Mouse (Mus musculus) liver, embryonic 12.5 days (tissue): ENCODE results near the gene Hoxa5. TPM values are rescaled to one million over a fixed set of nuclear protein-coding genes. Genes with fewer than 3 reads are reported as not detected.

Experiments
- ATAC-seq: fragments of 200-750 bp; cut with Nextera tagmentation; 2 replicates; pipeline ENCODE4 v1.8.0; 2017; ENCODE audit warnings: moderate number of reproducible peaks, mild to moderate bottlenecking, moderate library complexity
- H3K27ac ChIP-seq: fragments of 300-500 bp; sonication (generic); 2 replicates; pipeline ENCODE4 v1.5.1; 2016; ENCODE audit warnings: mild to moderate bottlenecking
- H3K27me3 ChIP-seq: fragments of 300-500 bp; sonication (generic); replicated peaks from 2 replicates; pipeline ENCODE4 v1.6.1; 2016; ENCODE audit warnings: mild to moderate bottlenecking, moderate library complexity
- H3K36me3 ChIP-seq: fragments of 300-500 bp; sonication (generic); 2 replicates; pipeline ENCODE4 v1.6.1; 2016; ENCODE audit warnings: mild to moderate bottlenecking, moderate library complexity
- H3K4me1 ChIP-seq: fragments of 300-500 bp; sonication (generic); 2 replicates; pipeline ENCODE4 v1.6.1; 2016
- H3K4me2 ChIP-seq: fragments of 300-500 bp; sonication (generic); 2 replicates; pipeline ENCODE4 v1.6.1; 2016; ENCODE audit warnings: mild to moderate bottlenecking, moderate library complexity
- H3K4me3 ChIP-seq: fragments of 300-500 bp; sonication (generic); 2 replicates; pipeline ENCODE4 v1.5.1; 2016; ENCODE audit warnings: mild to moderate bottlenecking, moderate library complexity
- H3K9ac ChIP-seq: fragments of 300-500 bp; sonication (generic); 2 replicates; pipeline ENCODE4 v1.6.1; 2016; ENCODE audit warnings: mild to moderate bottlenecking, moderate library complexity
- H3K9me3 ChIP-seq: fragments of 300-500 bp; sonication (generic); replicated peaks from 2 replicates; pipeline ENCODE4 v1.6.1; 2016; ENCODE audit warnings: mild to moderate bottlenecking, moderate library complexity
- WGBS: fragments of 180-500 bp; shearing (Covaris S2); methylation state at CpG from one replicate; pipeline ENCODE4 v1.1.7; 2016; ENCODE audit not compliant: insufficient replicate concordance; 5-methylcytosine and 5-hydroxymethylcytosine counted together
- polyA plus RNA-seq: library from polyadenylated mRNA; unstranded; fragments of >200 nt; fragmentation: Nextera tagmentation; extraction: Ambion mirVana; gene quantifications from 2 replicates; pipeline ENCODE4 v1.2.1, GENCODE M21; 2016

The Hoxa5 gene
- polyA plus RNA-seq, 1 experiment from 2014 or later: 2.1 TPM

- 12% methylated on average over 5 of the region's 5 CpGs for WGBS
- ATAC-seq: no peak
- Histone ChIP-seq H3K36me3 (no peaks in the 10 kb centered on the region), H3K9me3 (no peaks in the 10 kb centered on the region), H3K4me3 (no peak overlapping the region), H3K4me2 (no peak overlapping the region), H3K27me3 (peaks cover 100% of the 10 kb centered on the region), H3K27ac (no peak overlapping the region), H3K9ac (no peak overlapping the region), H3K4me1 (peaks cover 15% of the 10 kb centered on the region)
Observed at GRCm38 (mm10) chr6:52214271-52214670, 9.9 kb upstream of the Hoxa5 start.

DNA sequence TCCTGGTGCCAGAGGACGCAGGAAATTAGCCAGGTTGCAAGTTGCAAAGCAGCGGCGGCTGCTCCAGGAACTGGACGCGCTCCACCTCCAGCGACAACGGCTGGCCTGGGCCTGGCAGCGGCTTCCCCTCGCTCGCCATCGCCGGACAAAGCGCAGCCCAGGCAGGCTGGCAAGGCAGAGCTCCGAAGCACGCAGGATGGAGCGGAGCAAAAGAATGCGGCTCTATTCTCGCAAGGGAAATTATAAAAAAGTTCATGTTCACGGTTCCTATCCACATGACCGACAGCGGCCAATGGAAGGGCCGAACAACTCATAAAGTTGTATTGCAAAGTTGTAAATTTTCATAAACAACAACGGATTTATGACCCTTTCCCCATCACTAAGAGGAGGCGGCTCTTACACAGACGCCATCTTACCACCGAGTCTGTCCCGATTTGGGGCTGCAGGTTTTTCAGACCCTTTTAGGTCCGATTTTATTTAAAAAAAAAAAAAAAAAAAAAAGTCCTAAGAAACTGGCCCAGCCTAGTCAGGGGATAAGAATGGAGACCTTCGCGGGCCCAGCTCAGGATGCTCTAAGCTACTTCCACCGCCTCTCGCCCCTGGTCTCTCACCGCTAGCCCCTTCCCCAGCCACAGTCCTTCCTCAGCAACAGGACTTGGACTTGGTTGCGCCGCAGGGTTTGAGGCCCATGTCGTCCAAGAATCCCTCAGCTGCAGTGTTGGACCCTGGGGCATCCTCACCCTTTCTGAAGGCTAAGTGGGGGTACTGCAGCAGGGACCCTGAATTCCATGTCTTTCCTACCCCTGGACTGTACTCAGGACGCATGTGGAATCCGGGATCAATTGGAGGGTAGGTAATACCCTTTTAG is 9.0 kb upstream of the Hoxa5 start, which contains the start of the genes Hoxa3 and Gm28308:
Gene Hoxa3 (minus strand): TSS at position 218 of the 868 bp plus-strand sequence.
Gene Gm28308 (minus strand): TSS at position 221 of the 868 bp plus-strand sequence.
- H3K4me2 ChIP-seq: peak within 1 kb of the TSS; percentile 52
- no peak within 1 kb of the TSS for H3K9ac ChIP-seq
- no peaks in the 10 kb centered on the region for H3K36me3 ChIP-seq
- no peak for ATAC-seq
- H3K4me1 ChIP-seq: peaks cover 15% of the 10 kb centered on the region
- H3K9me3 ChIP-seq: no peaks in the 10 kb centered on the region
- peak within 1 kb of the TSS; percentile 34 for H3K4me3 ChIP-seq
- H3K27ac ChIP-seq: no peak within 1 kb of the TSS
- 4% methylated on average over 38 of the region's 38 CpGs for WGBS
- H3K27me3 ChIP-seq: peaks cover 100% of the 10 kb centered on the region

DNA sequence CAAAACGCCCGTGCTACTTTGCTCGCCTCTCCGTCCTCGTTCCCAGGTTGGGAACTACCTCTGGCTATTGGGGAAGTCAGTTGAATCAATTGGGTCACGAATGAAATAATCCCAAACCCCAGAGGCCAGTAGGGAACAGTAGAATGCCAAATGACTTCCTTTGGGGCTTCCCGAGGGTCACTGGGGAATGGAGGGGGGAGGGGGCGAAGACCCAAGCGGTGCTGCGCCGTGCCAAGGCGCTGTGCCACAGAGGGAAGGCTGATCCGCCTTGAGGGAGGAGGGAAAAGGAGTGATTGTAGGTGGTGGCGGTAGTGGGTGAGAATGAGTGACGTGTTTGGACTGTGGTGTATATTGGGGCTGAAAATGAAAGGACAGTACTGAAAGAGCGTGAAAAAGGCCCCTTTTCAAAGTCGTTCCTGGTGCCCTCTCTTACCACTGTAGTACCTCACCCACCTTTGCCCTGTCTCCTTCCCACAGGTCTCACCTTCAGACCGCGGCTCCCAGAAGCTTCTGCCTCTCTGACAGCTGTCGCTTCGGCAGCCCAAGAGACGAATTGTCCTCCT is 8.2 kb upstream of the Hoxa5 start:
- WGBS: 1% methylated on average over 22 of the region's 22 CpGs
- H3K4me1 ChIP-seq: peaks cover 15% of the 10 kb centered on the region
- H3K36me3 ChIP-seq: no peaks in the 10 kb centered on the region
- H3K27ac ChIP-seq: no peak overlapping the region
- no peak overlapping the region for H3K9ac ChIP-seq
- H3K9me3 ChIP-seq: no peaks in the 10 kb centered on the region
- ATAC-seq: no peak
- peak overlapping the region; percentile 34 for H3K4me3 ChIP-seq
- peak overlapping the region; percentile 52 for H3K4me2 ChIP-seq
- peaks cover 100% of the 10 kb centered on the region for H3K27me3 ChIP-seq

DNA sequence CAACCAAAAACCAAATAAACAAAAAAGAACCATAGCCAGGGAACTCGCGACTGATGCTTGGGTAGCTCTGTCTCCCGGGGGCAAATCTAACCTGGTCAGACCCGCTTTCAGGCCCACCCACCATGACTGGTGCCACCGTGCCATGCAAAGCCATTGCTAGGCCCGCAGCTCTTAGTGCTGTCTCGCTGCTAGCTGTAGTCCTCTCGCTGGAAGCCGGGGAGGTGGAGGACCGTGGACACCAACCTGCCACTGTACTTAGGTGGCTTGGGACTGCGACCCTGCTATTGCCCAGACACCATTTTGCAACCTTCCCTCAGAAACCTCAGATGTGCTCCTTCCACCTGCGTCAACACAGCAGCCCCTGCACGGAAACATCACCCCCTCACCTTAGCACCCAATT is 7.6 kb upstream of the Hoxa5 start:
- Histone ChIP-seq H3K4me3 (peak overlapping the region; percentile 23; the same call in 1 of the 2 replicates), H3K4me1 (peaks cover 13% of the 10 kb centered on the region), H3K27ac (no peak overlapping the region), H3K9me3 (no peaks in the 10 kb centered on the region), H3K9ac (no peak overlapping the region), H3K36me3 (no peaks in the 10 kb centered on the region), H3K4me2 (peak overlapping the region; percentile 52), H3K27me3 (peaks cover 100% of the 10 kb centered on the region)
- ATAC-seq: no peak
- WGBS: 3% methylated on average over 13 of the region's 13 CpGs

DNA sequence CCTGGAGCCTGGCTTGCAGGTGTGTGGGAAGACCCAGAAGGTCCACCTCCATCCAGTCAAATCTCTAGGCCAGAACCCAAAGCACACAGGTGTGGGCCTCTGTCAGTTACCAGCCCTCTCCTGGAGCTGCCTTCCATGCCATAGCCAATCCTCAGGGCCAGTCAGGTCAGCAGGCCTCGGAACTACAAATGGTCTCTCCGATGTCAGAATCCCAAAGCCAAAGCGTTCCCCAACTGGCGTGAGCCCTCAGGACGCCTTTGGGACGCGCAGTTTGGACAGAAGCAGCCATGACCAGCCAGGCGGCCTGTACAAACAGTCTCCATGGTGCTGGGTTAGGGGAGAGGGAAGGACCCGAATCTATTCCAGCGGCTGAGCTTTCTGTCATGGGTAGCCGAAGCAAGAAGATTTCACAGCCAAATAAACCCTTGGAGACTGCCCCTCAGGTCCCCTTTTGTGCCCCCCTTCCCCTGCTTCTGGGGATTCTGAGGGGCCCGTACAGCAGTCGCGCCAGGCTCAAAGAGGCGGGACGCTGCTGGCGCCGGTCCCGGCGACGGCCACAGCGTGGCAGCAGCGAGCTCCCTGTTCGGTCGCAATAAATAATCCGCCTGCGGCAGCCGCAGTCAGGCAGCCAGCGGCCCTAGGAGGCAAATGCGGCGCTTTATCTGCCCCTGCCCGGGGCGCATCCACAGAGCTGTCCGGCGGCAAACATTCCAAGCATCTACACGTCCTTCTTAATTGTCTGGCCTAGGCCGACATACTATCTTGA is 7.0 kb upstream of the Hoxa5 start:
- H3K27me3 ChIP-seq: peaks cover 100% of the 10 kb centered on the region

DNA sequence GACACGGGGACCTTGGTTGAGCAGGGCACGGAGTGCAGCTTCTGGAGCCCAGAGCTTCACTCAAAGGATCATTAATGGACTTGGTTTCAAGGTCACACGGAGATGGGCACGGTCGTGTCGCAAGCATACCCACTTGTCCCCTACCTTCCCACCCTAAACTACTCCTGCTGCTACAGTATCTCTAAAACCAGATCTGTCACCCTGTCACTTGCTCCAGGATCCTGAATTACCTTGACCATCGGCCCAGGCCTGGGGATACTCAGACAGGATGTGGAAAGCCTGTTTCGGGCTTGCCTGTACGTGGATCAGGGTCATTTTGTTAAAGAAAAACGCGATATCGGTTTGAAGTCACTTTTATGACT is 5.3 kb upstream of the Hoxa5 start:
- ATAC-seq: no peak
- H3K27ac ChIP-seq: no peak overlapping the region
- H3K4me2 ChIP-seq: no peak overlapping the region
- no peak overlapping the region for H3K4me3 ChIP-seq
- H3K4me1 ChIP-seq: peaks cover 10% of the 10 kb centered on the region
- WGBS: 15% methylated on average over 12 of the region's 12 CpGs
- no peaks in the 10 kb centered on the region for H3K9me3 ChIP-seq
- peaks cover 100% of the 10 kb centered on the region for H3K27me3 ChIP-seq
- no peak overlapping the region for H3K9ac ChIP-seq
- H3K36me3 ChIP-seq: no peaks in the 10 kb centered on the region

More for the DNA sequence above, 7.0 kb upstream of the Hoxa5 start:
- no peak for ATAC-seq
- Histone ChIP-seq H3K36me3 (no peaks in the 10 kb centered on the region), H3K9ac (no peak overlapping the region), H3K27ac (no peak overlapping the region), H3K4me2 (peak overlapping the region; percentile 52), H3K9me3 (no peaks in the 10 kb centered on the region), H3K4me3 (peak overlapping the region; percentile 23; the same call in 1 of the 2 replicates), H3K4me1 (peaks cover 10% of the 10 kb centered on the region)
- 2% methylated on average over 34 of the region's 37 CpGs for WGBS

DNA sequence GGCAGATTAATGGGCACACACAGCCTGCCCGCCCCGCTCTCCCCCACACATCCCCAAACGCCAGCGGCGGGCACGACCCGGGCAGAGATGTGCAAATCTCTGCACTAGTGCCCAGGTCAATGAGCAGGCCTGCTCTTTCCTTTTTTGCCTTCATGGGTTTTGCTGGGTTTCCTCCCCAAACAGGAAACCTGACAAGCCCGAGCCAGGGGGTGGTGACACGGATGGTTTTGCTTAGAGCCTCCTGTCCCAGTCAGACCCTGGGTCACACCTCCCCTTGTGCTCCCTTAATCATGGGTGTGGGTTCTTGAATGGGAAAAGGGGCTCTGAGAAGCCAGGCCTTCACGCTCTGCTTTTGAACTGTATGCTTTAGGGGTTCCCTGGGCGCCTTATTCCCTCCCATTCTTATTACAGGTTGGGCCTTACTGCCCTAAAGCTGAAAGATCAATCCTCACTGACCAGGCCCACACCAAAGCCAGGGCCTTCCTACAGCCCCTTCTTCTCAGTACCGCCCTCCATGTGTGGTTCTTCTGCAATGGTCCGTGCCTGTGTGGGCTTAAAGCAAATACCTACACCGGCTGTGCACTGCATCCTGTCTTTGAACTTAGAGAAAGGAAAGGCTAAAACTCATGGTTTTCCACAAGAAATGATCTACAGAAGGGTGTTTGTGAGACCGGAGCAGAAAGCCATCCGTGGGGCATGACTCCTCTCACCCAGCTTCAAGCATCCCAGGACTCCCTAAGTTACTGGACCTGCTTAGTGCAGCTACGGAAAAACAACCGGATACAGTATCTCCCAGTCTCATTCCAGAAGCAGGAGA is 4.7 kb upstream of the Hoxa5 start:
- Histone ChIP-seq H3K27me3 (peaks cover 100% of the 10 kb centered on the region), H3K4me2 (peak overlapping the region; percentile 43), H3K9me3 (no peaks in the 10 kb centered on the region), H3K4me3 (peak overlapping the region; percentile 13), H3K36me3 (no peaks in the 10 kb centered on the region), H3K4me1 (peaks cover 15% of the 10 kb centered on the region), H3K9ac (no peak overlapping the region), H3K27ac (no peak overlapping the region)
- ATAC-seq: no peak
- WGBS: 8% methylated on average over 18 of the region's 18 CpGs

GRCm38 (mm10) chr6:52208072-52208867 is 3.9 kb upstream of the Hoxa5 start, which contains the start of gene Hoxa6:
Gene Hoxa6 (minus strand): TSS chr6:52208722.
- peaks cover 100% of the 10 kb centered on the region for H3K27me3 ChIP-seq
- no peak within 1 kb of the TSS for H3K9ac ChIP-seq
- ATAC-seq: no peak
- WGBS: 4% methylated on average over 47 of the region's 47 CpGs
- no peak within 1 kb of the TSS for H3K27ac ChIP-seq
- H3K4me3 ChIP-seq: peak within 1 kb of the TSS; percentile 13
- H3K4me2 ChIP-seq: peak within 1 kb of the TSS; percentile 43
- H3K4me1 ChIP-seq: peaks cover 18% of the 10 kb centered on the region
- no peaks in the 10 kb centered on the region for H3K36me3 ChIP-seq
- H3K9me3 ChIP-seq: no peaks in the 10 kb centered on the region

- no peaks in the 10 kb centered on the region for H3K36me3 ChIP-seq
- no peaks in the 10 kb centered on the region for H3K9me3 ChIP-seq
- no peak overlapping the region for H3K4me3 ChIP-seq
- H3K27me3 ChIP-seq: peaks cover 100% of the 10 kb centered on the region
- ATAC-seq: no peak
- H3K27ac ChIP-seq: no peak overlapping the region
- H3K4me2 ChIP-seq: no peak overlapping the region
- H3K4me1 ChIP-seq: peaks cover 14% of the 10 kb centered on the region
- H3K9ac ChIP-seq: no peak overlapping the region
Observed at GRCm38 (mm10) chr6:52207684-52207976, 3.2 kb upstream of the Hoxa5 start.

- ATAC-seq: no peak
- Histone ChIP-seq H3K27ac (no peak overlapping the region), H3K9ac (no peak overlapping the region), H3K9me3 (no peaks in the 10 kb centered on the region), H3K27me3 (peaks cover 100% of the 10 kb centered on the region), H3K36me3 (no peaks in the 10 kb centered on the region), H3K4me1 (peaks cover 13% of the 10 kb centered on the region), H3K4me3 (no peak overlapping the region), H3K4me2 (no peak overlapping the region)
- 6% methylated on average over 4 of the region's 4 CpGs for WGBS
Observed at GRCm38 (mm10) chr6:52206882-52207683, 2.7 kb upstream of the Hoxa5 start.
